Mouse (Mus musculus): ENCODE measurements around the gene Opn3.

Opn3 gene

GRCm38 (mm10) chr1:175648615-175649014, 44.0 kb downstream of the Opn3 start:
- DNase-seq: no peak

- no peak for DNase-seq
These were observed 45.6 kb downstream of the Opn3 start for GRCm38 (mm10) chr1:175646952-175647351.

- DNase-seq: no peak
These were observed 48.9 kb downstream of the Opn3 start for GRCm38 (mm10) chr1:175643496-175644265.

- DNase-seq: peak; percentile 15
These were observed 52.0 kb downstream of the Opn3 start for GRCm38 (mm10) chr1:175640435-175641150.

GRCm38 (mm10) chr1:175639072-175639471, 53.5 kb downstream of the Opn3 start:
- DNase-seq: no peak

GRCm38 (mm10) chr1:175637677-175638076, 54.9 kb downstream of the Opn3 start:
- DNase-seq: peak; percentile 24

GRCm38 (mm10) chr1:175632470-175632869, 60.1 kb downstream of the Opn3 start:
- DNase-seq: no peak

GRCm38 (mm10) chr1:175631721-175632221, 60.8 kb downstream of the Opn3 start:
- no peak for DNase-seq

GRCm38 (mm10) chr1:175631080-175631479, 61.5 kb downstream of the Opn3 start:
- DNase-seq: no peak

GRCm38 (mm10) chr1:175630345-175630744, 62.2 kb downstream of the Opn3 start:
- DNase-seq: no peak

- no peak for DNase-seq
These were observed 63.3 kb downstream of the Opn3 start for GRCm38 (mm10) chr1:175629248-175629647.

- peak; percentile 70 for DNase-seq
These were observed 66.4 kb downstream of the Opn3 start for GRCm38 (mm10) chr1:175625990-175626692.

GRCm38 (mm10) chr1:175625257-175625879, 67.2 kb downstream of the Opn3 start, which contains the start of gene Fh1:
Gene Fh1, minus strand, starts transcription at chr1:175625635.
- DNase-seq: peak; percentile 99

GRCm38 (mm10) chr1:175623656-175624055, 68.9 kb downstream of the Opn3 start:
- DNase-seq: no peak

GRCm38 (mm10) chr1:175619814-175620431, 72.7 kb downstream of the Opn3 start, which contains the start of gene Kmo:
Gene Kmo, plus strand, starts transcription at chr1:175620381.
- DNase-seq: no peak

GRCm38 (mm10) chr1:175614992-175615391, 77.6 kb downstream of the Opn3 start:
- no peak for DNase-seq
